Mouse (Mus musculus): ENCODE data around the gene Matn4. TPM values are rescaled to one million over a fixed set of nuclear protein-coding genes. Genes with fewer than 3 reads are reported as not detected.
A peak's percentile ranks its signal among the peaks of the same experiment; 100 is the strongest.

Gene Matn4
- polyA plus RNA-seq, 1 experiment, result 2.5 TPM

GRCm38 (mm10) chr2:164435216-164436090 is 30.5 kb upstream of the Matn4 start:
- TF ChIP-seq POLR2A (IDR thresholded peaks at IDR 0.05; ENCODE audit: borderline replicate concordance, extremely low read depth, insufficient read depth, insufficient read length, poor library complexity, severe bottlenecking), result no peak
- no peak for TF ChIP-seq CTCF (IDR thresholded peaks at IDR 0.05; ENCODE audit: borderline replicate concordance, extremely low read depth, insufficient read depth, insufficient read length)
- no peak for DNase-seq (ENCODE audit: low read depth)

- TF ChIP-seq CTCF (IDR thresholded peaks at IDR 0.05; ENCODE audit: borderline replicate concordance, extremely low read depth, insufficient read depth, insufficient read length) (no peak), POLR2A (IDR thresholded peaks at IDR 0.05; ENCODE audit: borderline replicate concordance, extremely low read depth, insufficient read depth, insufficient read length, poor library complexity, severe bottlenecking) (no peak)
Measured at GRCm38 (mm10) chr2:164434681-164435080, 29.7 kb upstream of the Matn4 start.

DNA sequence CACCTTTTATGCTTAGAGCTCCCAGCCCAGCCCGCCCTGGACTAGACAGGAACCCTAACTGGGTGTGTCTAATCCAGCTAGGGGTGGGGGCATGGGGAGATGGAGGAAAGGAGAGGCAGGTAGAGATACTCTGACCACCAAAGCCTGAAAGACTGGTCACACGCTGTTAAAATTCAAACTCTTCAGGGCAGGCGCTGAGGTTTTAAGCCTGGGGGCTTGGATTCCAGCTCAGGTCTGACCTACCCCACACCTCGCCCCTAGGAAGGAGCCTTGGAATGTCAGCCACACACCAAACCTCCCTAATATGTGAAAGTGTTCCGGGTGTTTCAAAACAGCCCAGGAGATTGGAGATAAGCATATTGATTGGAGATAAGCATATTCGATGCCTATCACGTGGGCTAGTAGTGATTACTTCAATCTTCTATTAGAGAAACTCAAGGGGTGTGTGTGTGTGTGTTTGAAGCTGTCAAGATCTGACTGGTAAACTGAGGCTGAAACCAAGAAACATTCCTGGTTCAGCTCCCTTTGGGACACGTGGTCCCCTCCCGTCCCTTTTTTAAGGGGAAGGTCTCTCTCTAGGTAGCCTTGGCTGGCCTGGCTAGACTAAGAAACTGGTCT is 28.4 kb upstream of the Matn4 start:
- no peak for DNase-seq (ENCODE audit: low read depth)
- no peak for TF ChIP-seq CTCF (IDR thresholded peaks at IDR 0.05; ENCODE audit: borderline replicate concordance, extremely low read depth, insufficient read depth, insufficient read length)

More at GRCm38 (mm10) chr2:164434681-164435080, 29.7 kb upstream of the Matn4 start:
- DNase-seq (ENCODE audit: low read depth), result no peak

DNA sequence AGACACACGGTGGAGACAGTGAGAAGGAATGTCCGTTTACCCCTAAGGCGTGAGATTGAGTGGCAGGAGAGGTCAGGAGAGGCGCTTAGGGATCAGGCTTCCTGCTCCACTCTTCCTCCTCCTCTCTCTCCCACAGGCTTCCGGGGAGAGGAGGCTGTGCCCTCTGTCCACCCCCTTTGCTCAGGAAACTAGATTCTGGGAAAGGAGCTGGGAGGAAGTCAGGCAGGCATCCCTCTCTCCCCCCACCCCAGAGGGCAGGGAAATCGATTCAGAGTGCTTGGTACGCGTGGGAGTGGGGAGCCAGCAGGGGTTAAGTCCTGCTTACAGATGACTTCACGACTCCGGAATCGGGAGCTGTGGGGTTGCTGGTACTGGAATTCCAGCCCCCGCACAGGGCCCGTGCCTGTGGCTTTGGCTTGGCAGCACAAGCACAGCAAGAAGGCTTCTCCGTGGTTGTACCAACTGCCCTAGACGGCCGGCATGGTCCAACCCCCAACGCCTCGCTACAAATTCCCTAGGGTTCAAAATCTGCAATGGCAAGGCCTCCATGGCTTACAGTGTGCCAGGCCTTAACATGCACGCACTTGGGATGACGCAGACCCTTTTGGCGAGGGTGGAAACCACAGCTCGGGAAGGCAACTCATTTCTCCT is 27.7 kb upstream of the Matn4 start:
- DNase-seq (ENCODE audit: low read depth), result no peak
- TF ChIP-seq POLR2A (IDR thresholded peaks at IDR 0.05; ENCODE audit: borderline replicate concordance, extremely low read depth, insufficient read depth, insufficient read length, poor library complexity, severe bottlenecking), result no peak
- no peak for TF ChIP-seq CTCF (IDR thresholded peaks at IDR 0.05; ENCODE audit: borderline replicate concordance, extremely low read depth, insufficient read depth, insufficient read length)

DNA sequence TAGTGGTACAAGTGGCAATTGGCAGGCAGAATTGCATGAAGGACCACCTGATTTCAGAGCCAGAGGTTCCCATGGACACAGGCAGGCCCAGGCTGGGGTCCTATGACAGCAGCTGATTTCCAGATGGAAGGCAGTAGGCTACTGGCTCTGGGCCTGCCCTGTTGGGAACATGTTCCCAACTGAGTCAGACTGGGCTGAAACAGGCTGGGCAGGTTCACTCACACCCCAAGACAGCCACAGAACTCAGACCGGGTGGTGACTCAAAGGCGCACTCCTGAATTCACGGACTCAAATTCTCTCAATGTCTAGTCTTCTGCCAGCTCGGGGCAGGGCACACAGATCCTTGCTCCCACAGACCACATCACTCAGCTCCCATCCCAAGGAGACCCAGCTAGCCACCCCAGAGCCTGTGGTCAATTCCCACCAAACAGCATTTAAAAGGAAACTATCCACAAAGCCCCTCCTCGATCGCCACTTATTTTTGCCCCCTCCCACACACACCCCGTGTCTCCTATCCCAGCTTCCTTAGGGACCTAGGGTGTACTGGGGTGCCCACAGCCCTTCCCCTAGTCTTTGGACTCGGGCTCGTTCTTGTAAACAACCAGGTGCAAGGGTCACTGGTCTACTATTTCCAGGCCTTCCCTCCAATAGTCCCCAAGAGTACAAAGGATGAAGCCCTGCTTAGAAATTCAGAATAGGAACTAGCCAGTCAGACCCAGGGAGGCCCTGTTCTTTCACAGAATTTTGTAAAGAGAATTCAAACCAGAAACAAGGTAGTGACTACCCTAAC is 26.9 kb upstream of the Matn4 start:
- DNase-seq (ENCODE audit: low read depth), result no peak
- TF ChIP-seq CTCF (IDR thresholded peaks at IDR 0.05; ENCODE audit: borderline replicate concordance, extremely low read depth, insufficient read depth, insufficient read length) (no peak), POLR2A (IDR thresholded peaks at IDR 0.05; ENCODE audit: borderline replicate concordance, extremely low read depth, insufficient read depth, insufficient read length, poor library complexity, severe bottlenecking) (no peak)

DNA sequence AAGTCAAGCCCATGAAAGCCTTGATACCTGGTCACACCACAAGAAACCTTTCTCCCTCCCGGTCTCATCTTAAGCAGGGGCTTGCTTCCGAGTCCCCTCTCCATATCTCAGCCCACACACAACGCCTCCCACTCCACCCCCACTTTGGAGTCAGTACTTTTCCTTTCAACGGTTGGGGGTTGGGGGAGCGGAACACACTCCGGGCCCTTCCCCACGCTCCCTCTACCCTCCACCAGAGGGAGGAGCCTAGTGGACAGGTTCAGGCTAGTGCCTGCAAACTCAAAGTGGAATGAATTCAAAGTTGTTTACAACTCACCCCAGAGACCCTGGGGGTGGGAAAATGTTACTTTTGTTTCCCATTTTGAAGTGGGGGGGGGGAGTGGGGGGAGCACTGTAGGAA is 25.7 kb upstream of the Matn4 start:
- no peak for TF ChIP-seq POLR2A (IDR thresholded peaks at IDR 0.05; ENCODE audit: borderline replicate concordance, extremely low read depth, insufficient read depth, insufficient read length, poor library complexity, severe bottlenecking)
- DNase-seq (ENCODE audit: low read depth), result no peak

GRCm38 (mm10) chr2:164429881-164430615 is 25.1 kb upstream of the Matn4 start:
- no peak for DNase-seq (ENCODE audit: low read depth)
- no peak for TF ChIP-seq CTCF (IDR thresholded peaks at IDR 0.05; ENCODE audit: borderline replicate concordance, extremely low read depth, insufficient read depth, insufficient read length)
- no peak for TF ChIP-seq POLR2A (IDR thresholded peaks at IDR 0.05; ENCODE audit: borderline replicate concordance, extremely low read depth, insufficient read depth, insufficient read length, poor library complexity, severe bottlenecking)

DNA sequence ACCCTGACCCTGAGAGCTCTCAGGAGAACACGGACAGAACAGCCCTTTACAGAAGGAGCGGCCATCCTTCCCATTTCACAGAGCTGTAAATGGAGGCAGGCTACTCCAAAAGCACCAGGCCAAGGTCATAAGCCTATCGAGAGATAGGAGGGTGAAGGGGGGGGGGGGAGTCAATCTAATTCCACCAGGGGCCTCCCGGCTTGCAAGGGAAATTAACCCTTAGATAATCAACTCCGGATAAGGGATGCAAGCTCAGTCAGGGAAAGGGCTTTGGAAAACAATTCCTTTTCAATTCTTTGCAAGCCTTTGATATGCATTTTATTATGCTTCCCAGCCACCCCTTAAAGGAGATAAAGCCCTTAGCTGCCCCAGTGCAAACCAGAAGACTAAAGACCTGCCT is 23.5 kb upstream of the Matn4 start:
- DNase-seq (ENCODE audit: low read depth), result no peak

DNA sequence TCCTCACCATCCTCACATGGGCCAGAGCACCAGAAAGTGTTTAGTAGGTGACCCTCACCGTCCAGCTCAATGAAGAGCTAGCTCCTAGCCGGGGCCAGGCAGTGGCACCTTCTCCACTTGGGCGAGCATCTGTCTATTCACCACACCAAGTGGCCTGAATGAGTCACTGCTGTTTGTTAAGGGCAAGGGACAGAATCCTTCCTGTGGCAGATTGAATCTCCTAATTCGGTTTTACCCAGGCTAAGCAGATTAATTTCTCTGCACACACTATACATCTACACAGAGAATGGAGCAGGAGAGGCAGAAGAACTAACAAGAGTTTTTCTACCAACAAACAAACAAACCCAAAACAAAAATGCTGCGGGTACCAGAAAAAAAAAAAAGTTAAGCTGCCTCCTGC is 22.0 kb upstream of the Matn4 start:
- no peak for TF ChIP-seq CTCF (IDR thresholded peaks at IDR 0.05; ENCODE audit: borderline replicate concordance, extremely low read depth, insufficient read depth, insufficient read length)
- TF ChIP-seq POLR2A (IDR thresholded peaks at IDR 0.05; ENCODE audit: borderline replicate concordance, extremely low read depth, insufficient read depth, insufficient read length, poor library complexity, severe bottlenecking), result no peak
- DNase-seq (ENCODE audit: low read depth), result no peak

More for the DNA sequence above, 23.5 kb upstream of the Matn4 start:
- TF ChIP-seq POLR2A (IDR thresholded peaks at IDR 0.05; ENCODE audit: borderline replicate concordance, extremely low read depth, insufficient read depth, insufficient read length, poor library complexity, severe bottlenecking), result no peak

DNA sequence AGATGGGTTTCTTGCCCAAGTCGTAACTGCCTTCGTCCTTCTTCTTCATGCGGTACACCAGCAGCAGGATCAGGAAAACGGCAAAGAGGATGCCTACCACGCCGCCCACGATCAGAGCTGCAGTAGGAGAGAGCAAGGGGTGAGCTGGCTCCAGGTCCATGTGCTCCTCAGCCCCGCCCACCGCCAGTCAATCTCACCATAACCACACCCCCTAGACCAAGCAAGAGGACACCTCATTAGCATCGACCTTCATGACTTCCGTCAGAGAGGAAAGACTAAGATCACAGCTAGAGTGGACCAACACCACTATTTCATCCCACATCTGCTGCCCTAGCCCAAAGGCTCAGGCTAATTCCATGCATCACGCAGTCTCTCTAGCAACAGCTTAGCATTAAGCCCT is 21.2 kb upstream of the Matn4 start:
- no peak for DNase-seq (ENCODE audit: low read depth)
- TF ChIP-seq POLR2A (IDR thresholded peaks at IDR 0.05; ENCODE audit: borderline replicate concordance, extremely low read depth, insufficient read depth, insufficient read length, poor library complexity, severe bottlenecking), result no peak
- no peak for TF ChIP-seq CTCF (IDR thresholded peaks at IDR 0.05; ENCODE audit: borderline replicate concordance, extremely low read depth, insufficient read depth, insufficient read length)

GRCm38 (mm10) chr2:164425401-164425800 is 20.4 kb upstream of the Matn4 start:
- TF ChIP-seq POLR2A (IDR thresholded peaks at IDR 0.05; ENCODE audit: borderline replicate concordance, extremely low read depth, insufficient read depth, insufficient read length, poor library complexity, severe bottlenecking) (no peak), CTCF (IDR thresholded peaks at IDR 0.05; ENCODE audit: borderline replicate concordance, extremely low read depth, insufficient read depth, insufficient read length) (no peak)
- DNase-seq (ENCODE audit: low read depth), result peak; percentile 58

All from brain, embryonic 14.5 days (tissue).